Comparison of ENCODE assay signal across 9 mouse cellular contexts in genomic region chr12:5253289-5254005, GRCm38 (mm10).
DNase-seq lines count a peak whose midpoint lies in the region; ATAC-seq and TF ChIP-seq lines count a peak whose summit lies in the region.
"Had no signal": no experiment of that assay in that cellular context is flagged by ENCODE, and none has a peak within 500 bp of the region (broad histone marks: within the 10 kb centered on the region; RNA-seq: fewer than 3 reads in every experiment).

No protein-coding gene starts in this region.

- TF ChIP-seq POLR2A in brain, embryonic 14.5 days (IDR thresholded peaks at IDR 0.05; ENCODE audit: borderline replicate concordance, extremely low read depth, insufficient read depth, insufficient read length, poor library complexity, severe bottlenecking) = no peak

- no peak overlapping the region for H3K9ac ChIP-seq in hindbrain, embryonic 11.5 days (ENCODE audit: low read depth, low read length)

- H3K36me3 ChIP-seq in hindbrain, embryonic 11.5 days (ENCODE audit: control insufficient read depth, insufficient read depth, low read length) = no peaks in the 10 kb centered on the region
- no peaks in the 10 kb centered on the region for H3K36me3 ChIP-seq in midbrain, embryonic 10.5 days

- WGBS in hindbrain, embryonic 11.5 days = 68% methylated on average over 10 of the region's 10 CpGs
- 66% methylated on average over 10 of the region's 10 CpGs for WGBS in midbrain, embryonic 10.5 days

- no peak overlapping the region for H3K4me3 ChIP-seq in hindbrain, embryonic 11.5 days (ENCODE audit: low read depth, low read length)
- H3K4me3 ChIP-seq in midbrain, embryonic 10.5 days = no peak overlapping the region
- H3K4me3 ChIP-seq: erythroblast, embryonic 14.5 days had no signal

- no peak for ATAC-seq in hindbrain, embryonic 11.5 days (ENCODE audit: low FRiP score)

- peak; percentile 46 for DNase-seq in NIH3T3 (ENCODE audit: low read depth)
- DNase-seq in brain, embryonic 14.5 days (ENCODE audit: low read depth) = peak; percentile 79
- DNase-seq in hindbrain, embryonic 11.5 days (ENCODE audit: low spot score) = no peak
- DNase-seq in midbrain, embryonic 10.5 days (ENCODE audit: low spot score) = no peak
- no peak for DNase-seq in thymus, postnatal 4 days
- no peak for DNase-seq in gastrocnemius, postnatal 10 days
- no peak for DNase-seq in kidney, postnatal 25 days
- DNase-seq in urinary bladder, postnatal 36 days (ENCODE audit: low spot score in 2 of 2) = no peak

- peaks cover 5% of the 10 kb centered on the region for H3K4me1 ChIP-seq in hindbrain, embryonic 11.5 days (replicated peaks; ENCODE audit: control insufficient read depth, insufficient read depth, low read length)
- H3K4me1 ChIP-seq in midbrain, embryonic 10.5 days = peaks cover 87% of the 10 kb centered on the region

- no peak overlapping the region for H3K4me2 ChIP-seq in hindbrain, embryonic 11.5 days (replicated peaks; ENCODE audit: low read depth, low read length)

- H3K9me3 ChIP-seq in hindbrain, embryonic 11.5 days (ENCODE audit: control insufficient read depth, low read length) = no peaks in the 10 kb centered on the region
- no peaks in the 10 kb centered on the region for H3K9me3 ChIP-seq in midbrain, embryonic 10.5 days (replicated peaks)

- no peak for TF ChIP-seq CTCF in brain, embryonic 14.5 days (IDR thresholded peaks at IDR 0.05; ENCODE audit: borderline replicate concordance, extremely low read depth, insufficient read depth, insufficient read length)

- 0 out of 2 replicates have a peak overlapping the region, but pooled peaks have one; percentile 47 for H3K27ac ChIP-seq in hindbrain, embryonic 11.5 days (ENCODE audit: low read depth, low read length)
- H3K27ac ChIP-seq in midbrain, embryonic 10.5 days (replicated peaks) = peak overlapping the region; percentile 68

- no peaks in the 10 kb centered on the region for H3K27me3 ChIP-seq in hindbrain, embryonic 11.5 days (ENCODE audit: control insufficient read depth, insufficient read depth, low read length)
- peaks cover 35% of the 10 kb centered on the region for H3K27me3 ChIP-seq in midbrain, embryonic 10.5 days (ENCODE audit: low read depth, poor library complexity, severe bottlenecking)

Comparison
In these comparisons a context has a peak if more than half of its experiments do, and no peak if none do; other contexts are left out.
1. DNase-seq: peak in NIH3T3 (single experiment) and brain, embryonic 14.5 days (single experiment); none in hindbrain, embryonic 11.5 days (single experiment), midbrain, embryonic 10.5 days (single experiment), thymus, postnatal 4 days (single experiment), gastrocnemius, postnatal 10 days (single experiment), kidney, postnatal 25 days (0 of 2) and urinary bladder, postnatal 36 days (0 of 2).